Mouse (Mus musculus) midbrain, embryonic 12.5 days (tissue): Measurements from ENCODE around the gene Irgm2. TPM values are rescaled to one million over a fixed set of nuclear protein-coding genes. Genes with fewer than 3 reads are reported as not detected.

Experiments used
- ATAC-seq: fragments of 200-750 bp; cut with Nextera tagmentation; 2 replicates; pipeline ENCODE4 v1.8.0; 2017; ENCODE audit warnings: low read depth, moderate TSS enrichment, moderate library complexity; ENCODE audit not compliant: low FRiP score
- H3K27ac ChIP-seq: fragments of 300-500 bp; sonication (generic); replicated peaks from 2 replicates; pipeline ENCODE4 v1.5.1; 2016; ENCODE audit warnings: mild to moderate bottlenecking
- H3K27me3 ChIP-seq: fragments of 300-500 bp; sonication (generic); 2 replicates; pipeline ENCODE4 v1.6.1; 2016; ENCODE audit warnings: mild to moderate bottlenecking
- H3K36me3 ChIP-seq: fragments of 300-500 bp; sonication (generic); 2 replicates; pipeline ENCODE4 v1.6.1; 2016
- H3K4me1 ChIP-seq: fragments of 300-500 bp; sonication (generic); 2 replicates; pipeline ENCODE4 v1.6.1; 2016
- H3K4me2 ChIP-seq: fragments of 300-500 bp; sonication (generic); replicated peaks from 2 replicates; pipeline ENCODE4 v1.6.1; 2016; ENCODE audit warnings: mild to moderate bottlenecking, moderate library complexity
- H3K4me3 ChIP-seq: fragments of 300-500 bp; sonication (generic); 2 replicates; pipeline ENCODE4 v1.5.1; 2016; ENCODE audit warnings: mild to moderate bottlenecking
- H3K9ac ChIP-seq: fragments of 300-500 bp; sonication (generic); replicated peaks from 2 replicates; pipeline ENCODE4 v1.6.1; 2016; ENCODE audit warnings: mild to moderate bottlenecking, moderate library complexity
- H3K9me3 ChIP-seq: fragments of 300-500 bp; sonication (generic); 2 replicates; pipeline ENCODE4 v1.6.1; 2016; ENCODE audit warnings: mild to moderate bottlenecking
- WGBS: fragments of 180-500 bp; shearing (Covaris S2); methylation state at CpG from one replicate; pipeline ENCODE4 v1.1.7; 2016; 5-methylcytosine and 5-hydroxymethylcytosine counted together
- polyA plus RNA-seq: library from polyadenylated mRNA; unstranded; fragments of >200 nt; fragmentation: Nextera tagmentation; extraction: Ambion mirVana; gene quantifications from 2 replicates; pipeline ENCODE4 v1.2.1, GENCODE M21; 2016

Gene Irgm2
- polyA plus RNA-seq, 1 experiment from 2014 or later = 0.97 TPM

GRCm38 (mm10) chr11:58183579-58183978, 15.8 kb upstream of the Irgm2 start:
- Histone ChIP-seq H3K4me2 (no peak overlapping the region), H3K36me3 (peaks cover 9% of the 10 kb centered on the region; the same call in 1 of the 2 replicates), H3K4me1 (no peaks in the 10 kb centered on the region), H3K27me3 (no peaks in the 10 kb centered on the region), H3K9ac (no peak overlapping the region), H3K9me3 (no peaks in the 10 kb centered on the region), H3K4me3 (no peak overlapping the region), H3K27ac (no peak overlapping the region)
- no peak for ATAC-seq
- 91% methylated on average over 3 of the region's 3 CpGs for WGBS

DNA sequence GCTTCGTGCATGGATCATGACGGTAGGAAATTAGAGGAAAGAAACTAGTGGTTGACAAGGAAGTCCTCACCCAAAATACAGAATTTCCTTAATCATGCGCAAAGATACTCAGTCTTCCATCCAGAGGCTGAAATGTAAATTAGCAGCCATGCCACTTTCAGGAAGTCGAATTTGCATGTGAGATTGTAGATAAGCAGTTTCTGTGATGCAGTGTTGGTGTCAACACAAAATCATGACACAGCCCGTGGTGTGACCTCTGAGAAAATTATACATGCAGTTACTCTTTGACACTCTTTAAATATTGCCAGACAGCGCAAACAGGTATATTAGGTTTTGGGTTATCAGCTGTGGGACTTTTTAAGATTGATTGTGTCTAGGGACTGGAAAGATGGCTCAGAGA, 9.7 kb upstream of the Irgm2 start:
- Histone ChIP-seq H3K36me3 (no peaks in the 10 kb centered on the region), H3K4me2 (no peak overlapping the region), H3K27ac (no peak overlapping the region), H3K9ac (no peak overlapping the region), H3K27me3 (no peaks in the 10 kb centered on the region), H3K4me3 (no peak overlapping the region), H3K4me1 (peaks cover 4% of the 10 kb centered on the region; the same call in 1 of the 2 replicates), H3K9me3 (no peaks in the 10 kb centered on the region)
- 95% methylated on average over 6 of the region's 6 CpGs for WGBS
- no peak for ATAC-seq

DNA sequence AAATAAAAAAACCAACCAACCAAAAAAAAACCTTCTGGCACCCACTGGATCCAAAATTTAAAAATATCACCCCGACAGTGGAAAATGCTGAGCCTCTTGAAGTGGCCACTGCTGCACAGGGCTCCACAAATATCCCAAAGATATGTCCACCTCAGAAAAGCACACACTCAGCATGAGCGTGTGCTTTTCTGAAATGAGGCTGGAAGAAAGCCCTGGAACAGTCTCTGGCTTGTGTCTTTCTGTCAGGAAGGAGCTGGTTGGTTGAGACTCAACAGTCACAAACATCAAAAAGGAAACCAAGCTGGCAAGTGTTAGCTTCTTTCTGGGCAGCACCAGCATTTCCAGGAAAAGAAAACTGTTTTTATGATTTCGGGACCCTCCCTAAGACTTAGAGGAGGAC, 6.1 kb upstream of the Irgm2 start:
- H3K27ac ChIP-seq = no peak overlapping the region
- no peaks in the 10 kb centered on the region for H3K36me3 ChIP-seq
- H3K4me3 ChIP-seq = no peak overlapping the region
- H3K9ac ChIP-seq = no peak overlapping the region
- H3K9me3 ChIP-seq = no peaks in the 10 kb centered on the region
- 0 out of 2 replicates have a peak, but pooled peaks cover 4% of the 10 kb centered on the region for H3K27me3 ChIP-seq
- ATAC-seq = no peak
- H3K4me1 ChIP-seq = peaks cover 4% of the 10 kb centered on the region; the same call in 1 of the 2 replicates
- H3K4me2 ChIP-seq = no peak overlapping the region
- WGBS = 85% methylated on average over 3 of the region's 3 CpGs

- WGBS = 43% methylated on average over 4 of the region's 4 CpGs
- Histone ChIP-seq H3K36me3 (no peaks in the 10 kb centered on the region), H3K9ac (no peak overlapping the region), H3K9me3 (no peaks in the 10 kb centered on the region), H3K27me3 (0 out of 2 replicates have a peak, but pooled peaks cover 4% of the 10 kb centered on the region), H3K27ac (no peak overlapping the region), H3K4me3 (no peak overlapping the region), H3K4me1 (peaks cover 5% of the 10 kb centered on the region; the same call in 1 of the 2 replicates), H3K4me2 (no peak overlapping the region)
- no peak for ATAC-seq
Measured at GRCm38 (mm10) chr11:58193860-58194520, 5.4 kb upstream of the Irgm2 start.

DNA sequence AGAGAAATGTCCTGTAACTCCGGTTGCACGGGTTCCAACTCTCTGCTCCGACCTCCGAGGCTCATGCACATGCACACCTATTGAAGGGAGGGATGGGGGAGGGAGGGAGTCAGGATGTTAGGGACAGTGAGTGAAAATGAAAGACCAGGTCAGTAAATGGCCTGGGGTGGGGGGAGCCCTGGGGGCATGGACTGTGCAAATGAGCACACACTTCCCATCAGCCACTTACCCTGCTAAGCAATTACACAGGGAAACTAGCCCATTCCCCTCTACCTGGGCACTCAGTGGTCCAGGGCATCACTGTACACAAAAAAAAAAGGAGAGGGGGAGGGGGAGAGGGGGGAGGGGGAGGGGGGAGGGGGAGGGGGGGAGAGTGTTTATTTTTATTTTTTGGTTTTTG, 755 bp upstream of the Irgm2 start:
- 96% methylated on average over 4 of the region's 4 CpGs for WGBS
- H3K9ac ChIP-seq = no peak overlapping the region
- H3K4me1 ChIP-seq = peaks cover 8% of the 10 kb centered on the region; the same call in 1 of the 2 replicates
- H3K36me3 ChIP-seq = no peaks in the 10 kb centered on the region
- H3K9me3 ChIP-seq = no peaks in the 10 kb centered on the region
- no peak for ATAC-seq
- H3K27ac ChIP-seq = no peak overlapping the region
- 0 out of 2 replicates have a peak, but pooled peaks cover 4% of the 10 kb centered on the region for H3K27me3 ChIP-seq
- H3K4me2 ChIP-seq = peak overlapping the region; percentile 55
- H3K4me3 ChIP-seq = peak overlapping the region; percentile 39

- Histone ChIP-seq H3K4me2 (no peak overlapping the region), H3K9ac (no peak overlapping the region), H3K4me3 (no peak overlapping the region), H3K4me1 (0 out of 2 replicates have a peak, but pooled peaks cover 4% of the 10 kb centered on the region), H3K27ac (no peak overlapping the region), H3K9me3 (no peaks in the 10 kb centered on the region), H3K27me3 (0 out of 2 replicates have a peak, but pooled peaks cover 4% of the 10 kb centered on the region), H3K36me3 (no peaks in the 10 kb centered on the region)
- WGBS = 92% methylated on average over 4 of the region's 4 CpGs
- no peak for ATAC-seq
Measured at GRCm38 (mm10) chr11:58200226-58200625, 808 bp downstream of the Irgm2 start.

- Histone ChIP-seq H3K4me1 (0 out of 2 replicates have a peak, but pooled peaks cover 4% of the 10 kb centered on the region), H3K9ac (no peak overlapping the region), H3K4me2 (no peak overlapping the region), H3K9me3 (no peaks in the 10 kb centered on the region), H3K4me3 (no peak overlapping the region), H3K27me3 (0 out of 2 replicates have a peak, but pooled peaks cover 4% of the 10 kb centered on the region), H3K36me3 (no peaks in the 10 kb centered on the region), H3K27ac (no peak overlapping the region)
- WGBS = 90% methylated on average over 12 of the region's 12 CpGs
- ATAC-seq = no peak
Measured at GRCm38 (mm10) chr11:58201052-58201451, 1.6 kb downstream of the Irgm2 start.

GRCm38 (mm10) chr11:58210321-58210886, 11.0 kb downstream of the Irgm2 start:
- H3K9ac ChIP-seq = no peak overlapping the region
- 94% methylated on average over 1 of the region's 1 CpGs for WGBS
- ATAC-seq = no peak

DNA sequence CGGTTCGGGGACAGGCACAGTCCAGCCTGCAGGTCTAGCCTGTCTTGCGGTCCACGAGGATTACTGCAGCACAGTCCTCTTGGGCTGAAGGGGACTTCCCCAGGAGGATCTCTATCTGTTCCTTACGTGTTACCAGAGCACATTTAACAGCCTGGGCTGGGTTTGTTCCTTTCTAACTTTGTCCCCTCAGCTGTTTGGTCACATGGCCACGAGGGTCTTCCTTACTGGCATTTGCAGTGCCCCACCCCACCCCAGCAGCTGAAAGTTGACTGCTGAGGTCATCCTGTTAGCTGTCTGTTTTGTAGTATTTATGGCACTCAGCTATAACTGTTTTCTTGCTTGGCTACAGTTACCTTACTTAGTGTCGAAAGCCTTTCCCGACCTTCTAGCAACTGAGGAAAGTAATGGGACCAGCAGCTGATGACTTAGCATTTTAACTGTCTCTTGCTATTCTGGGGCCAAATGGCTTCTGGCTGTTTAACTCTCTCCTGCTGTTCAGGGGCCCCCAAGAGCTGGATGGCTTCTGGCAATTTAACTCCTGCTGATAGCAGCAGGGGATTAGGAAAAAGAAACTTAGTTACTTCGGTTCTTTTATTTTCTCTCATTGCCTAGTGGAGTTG, 11.8 kb downstream of the Irgm2 start:
- no peaks in the 10 kb centered on the region for H3K27me3 ChIP-seq
- H3K4me2 ChIP-seq = no peak overlapping the region
- ATAC-seq = no peak
- no peak overlapping the region for H3K9ac ChIP-seq
- no peak overlapping the region for H3K4me3 ChIP-seq
- peaks cover 6% of the 10 kb centered on the region; the same call in 1 of the 2 replicates for H3K4me1 ChIP-seq
- no peak overlapping the region for H3K27ac ChIP-seq
- no peaks in the 10 kb centered on the region for H3K36me3 ChIP-seq
- WGBS = 20% methylated on average over 9 of the region's 9 CpGs
- no peaks in the 10 kb centered on the region for H3K9me3 ChIP-seq

More at GRCm38 (mm10) chr11:58210321-58210886, 11.0 kb downstream of the Irgm2 start:
- no peak overlapping the region for H3K4me2 ChIP-seq
- no peak overlapping the region for H3K27ac ChIP-seq
- H3K27me3 ChIP-seq = no peaks in the 10 kb centered on the region
- peaks cover 6% of the 10 kb centered on the region; the same call in 1 of the 2 replicates for H3K4me1 ChIP-seq
- no peak overlapping the region for H3K4me3 ChIP-seq
- no peaks in the 10 kb centered on the region for H3K9me3 ChIP-seq
- no peaks in the 10 kb centered on the region for H3K36me3 ChIP-seq

GRCm38 (mm10) chr11:58211682-58212067, 12.3 kb downstream of the Irgm2 start:
- Histone ChIP-seq H3K4me3 (no peak overlapping the region), H3K27me3 (no peaks in the 10 kb centered on the region), H3K9ac (no peak overlapping the region), H3K27ac (no peak overlapping the region), H3K4me2 (no peak overlapping the region), H3K36me3 (no peaks in the 10 kb centered on the region), H3K9me3 (no peaks in the 10 kb centered on the region), H3K4me1 (peaks cover 6% of the 10 kb centered on the region; the same call in 1 of the 2 replicates)
- WGBS = 15% methylated on average over 2 of the region's 2 CpGs
- ATAC-seq = no peak

DNA sequence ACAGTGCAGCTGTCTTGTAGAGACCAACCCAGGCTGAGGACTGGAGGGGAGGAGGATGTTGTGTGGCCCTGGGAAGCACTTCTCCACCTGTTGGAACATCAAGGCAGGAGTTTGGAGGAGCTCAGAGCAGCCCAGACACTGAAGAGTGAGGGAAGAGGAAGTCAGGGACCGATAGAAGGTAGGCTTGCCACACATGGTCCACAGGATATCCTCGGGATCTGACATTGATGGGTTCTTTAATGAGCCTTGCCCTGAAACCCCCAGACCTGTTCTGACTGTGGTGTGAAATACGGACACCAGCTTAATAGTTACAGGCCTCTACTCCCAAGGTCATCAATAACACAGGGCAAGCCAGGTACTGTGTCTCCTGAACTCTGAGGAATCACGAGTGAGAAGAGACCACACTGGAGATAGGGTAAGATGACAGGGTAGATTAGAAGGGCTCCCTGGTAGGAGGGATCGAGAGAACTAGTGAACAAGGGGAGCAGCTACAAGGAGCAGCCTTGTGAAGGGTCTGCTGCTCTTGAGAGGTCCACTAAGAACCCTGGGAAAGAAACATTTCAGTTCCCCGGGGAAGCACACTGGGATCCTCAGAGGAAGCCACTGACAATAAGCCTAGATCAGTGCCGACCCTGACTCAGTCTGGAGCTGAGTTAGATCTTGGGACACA, 14.4 kb downstream of the Irgm2 start:
- peaks cover 6% of the 10 kb centered on the region; the same call in 1 of the 2 replicates for H3K4me1 ChIP-seq
- WGBS = 85% methylated on average over 7 of the region's 7 CpGs
- no peak overlapping the region for H3K27ac ChIP-seq
- H3K4me3 ChIP-seq = no peak overlapping the region
- H3K4me2 ChIP-seq = no peak overlapping the region
- ATAC-seq = no peak
- H3K36me3 ChIP-seq = no peaks in the 10 kb centered on the region
- no peak overlapping the region for H3K9ac ChIP-seq
- no peaks in the 10 kb centered on the region for H3K9me3 ChIP-seq
- H3K27me3 ChIP-seq = no peaks in the 10 kb centered on the region
